9 mouse cellular contexts compared by ENCODE assay signal in the genomic region with DNA sequence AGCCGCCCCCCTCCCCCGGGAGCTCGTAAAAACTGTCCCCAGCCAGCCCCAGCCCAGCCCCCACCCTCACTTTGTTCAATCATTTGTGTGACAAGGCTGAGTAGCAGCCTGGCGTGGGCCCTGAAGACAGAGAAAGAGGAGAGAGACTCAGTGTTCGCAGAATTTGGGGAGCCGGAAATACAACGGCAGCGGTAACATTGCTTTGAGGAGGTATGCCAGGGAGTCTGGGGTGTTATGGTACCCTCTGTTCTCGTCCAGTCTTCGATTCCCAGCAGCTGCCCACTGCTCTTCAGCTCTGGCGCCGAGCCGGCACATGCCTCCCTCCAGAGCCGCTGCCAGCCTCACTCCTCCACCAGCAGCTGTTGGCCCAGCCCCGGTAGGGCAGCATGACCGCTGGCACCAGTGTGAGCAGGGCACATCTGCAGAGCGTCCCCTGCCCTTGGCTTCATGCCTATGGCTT.
DNase-seq lines count a peak whose midpoint lies in the region; ATAC-seq lines count a peak whose summit lies in the region.
"Had no signal": no experiment of that assay in that cellular context is flagged by ENCODE, and none has a peak within 500 bp of the region (broad histone marks: within the 10 kb centered on the region; RNA-seq: fewer than 3 reads in every experiment).

No protein-coding gene starts in this region.

- peak overlapping the region; percentile 14; the same call in 1 of the 2 replicates for H3K4me2 ChIP-seq in forebrain, embryonic 13.5 days
- H3K4me2 ChIP-seq in forebrain, embryonic 11.5 days (ENCODE audit: low read depth, low read length, severe bottlenecking) = no peak overlapping the region
- H3K4me2 ChIP-seq in limb, embryonic 13.5 days (replicated peaks) = peak overlapping the region; percentile 21
- no peak overlapping the region for H3K4me2 ChIP-seq in stomach, embryonic 16.5 days (ENCODE audit: low read depth, low read length)
- H3K4me2 ChIP-seq: lung, embryonic 15.5 days had no signal

- peaks cover 26% of the 10 kb centered on the region for H3K4me1 ChIP-seq in forebrain, embryonic 13.5 days
- no peaks in the 10 kb centered on the region for H3K4me1 ChIP-seq in forebrain, embryonic 11.5 days (replicated peaks; ENCODE audit: control insufficient read depth, insufficient read depth, low read length)
- peaks cover 35% of the 10 kb centered on the region for H3K4me1 ChIP-seq in limb, embryonic 13.5 days
- H3K4me1 ChIP-seq in stomach, embryonic 16.5 days (ENCODE audit: control insufficient read depth, insufficient read depth, low read length) = peaks cover 6% of the 10 kb centered on the region; the same call in 1 of the 2 replicates

- ATAC-seq in forebrain, embryonic 13.5 days = peak; percentile 65
- no peak for ATAC-seq in forebrain, embryonic 11.5 days (replicated peaks; ENCODE audit: low FRiP score)
- ATAC-seq in limb, embryonic 13.5 days (ENCODE audit: low FRiP score, low read depth) = no peak; the same call in 1 of the 2 replicates
- ATAC-seq in stomach, embryonic 16.5 days (ENCODE audit: insufficient read depth, low FRiP score) = peak; percentile 50; the same call in 1 of the 2 replicates
- no peak for ATAC-seq in CD4-positive, CD25-positive, alpha-beta regulatory T cell, adult 4 months

- H3K27ac ChIP-seq in forebrain, embryonic 13.5 days = no peak overlapping the region; the same call in 1 of the 2 replicates
- H3K27ac ChIP-seq in forebrain, embryonic 11.5 days (ENCODE audit: low read depth, low read length) = no peak overlapping the region
- H3K27ac ChIP-seq in limb, embryonic 13.5 days = no peak overlapping the region
- no peak overlapping the region for H3K27ac ChIP-seq in stomach, embryonic 16.5 days (ENCODE audit: low read length)
- H3K27ac ChIP-seq: lung, embryonic 15.5 days had no signal

- DNase-seq in forebrain, embryonic 11.5 days (ENCODE audit: low spot score) = no peak
- peak; percentile 82 for DNase-seq in brain, adult 2 months (ENCODE audit: low read depth, low spot score)
- DNase-seq in gastrocnemius, postnatal 10 days = peak; percentile 77
- peak; percentile 26 for DNase-seq in kidney, postnatal 10 days

- 53% methylated on average over 17 of the region's 17 CpGs for WGBS in forebrain, embryonic 13.5 days
- 79% methylated on average over 17 of the region's 17 CpGs for WGBS in forebrain, embryonic 11.5 days
- 33% methylated on average over 17 of the region's 17 CpGs for WGBS in limb, embryonic 13.5 days
- WGBS in stomach, embryonic 16.5 days = 48% methylated on average over 17 of the region's 17 CpGs

- H3K9ac ChIP-seq in forebrain, embryonic 13.5 days = no peak overlapping the region
- no peak overlapping the region for H3K9ac ChIP-seq in forebrain, embryonic 11.5 days (ENCODE audit: low read length)
- 0 out of 2 replicates have a peak overlapping the region, but pooled peaks have one; percentile 1 for H3K9ac ChIP-seq in limb, embryonic 13.5 days
- H3K9ac ChIP-seq in stomach, embryonic 16.5 days (ENCODE audit: low read length) = no peak overlapping the region
- H3K9ac ChIP-seq: lung, embryonic 15.5 days had no signal

- H3K9me3 ChIP-seq in forebrain, embryonic 13.5 days (replicated peaks) = no peaks in the 10 kb centered on the region
- H3K9me3 ChIP-seq in forebrain, embryonic 11.5 days (ENCODE audit: control insufficient read depth, low read length) = no peaks in the 10 kb centered on the region
- no peaks in the 10 kb centered on the region for H3K9me3 ChIP-seq in limb, embryonic 13.5 days
- H3K9me3 ChIP-seq in stomach, embryonic 16.5 days (replicated peaks; ENCODE audit: control insufficient read depth, low read length) = no peaks in the 10 kb centered on the region
- H3K9me3 ChIP-seq: lung, embryonic 15.5 days had no signal

- H3K27me3 ChIP-seq in forebrain, embryonic 13.5 days = no peaks in the 10 kb centered on the region
- no peaks in the 10 kb centered on the region for H3K27me3 ChIP-seq in forebrain, embryonic 11.5 days (ENCODE audit: control insufficient read depth, insufficient read depth, low read length)
- no peaks in the 10 kb centered on the region for H3K27me3 ChIP-seq in limb, embryonic 13.5 days
- H3K27me3 ChIP-seq in stomach, embryonic 16.5 days (ENCODE audit: control insufficient read depth, insufficient read depth, low read length) = no peaks in the 10 kb centered on the region
- H3K27me3 ChIP-seq: lung, embryonic 15.5 days had no signal

- no peak overlapping the region for H3K4me3 ChIP-seq in forebrain, embryonic 13.5 days
- no peak overlapping the region for H3K4me3 ChIP-seq in forebrain, embryonic 11.5 days (ENCODE audit: low read depth, low read length)
- no peak overlapping the region for H3K4me3 ChIP-seq in limb, embryonic 13.5 days
- no peak overlapping the region for H3K4me3 ChIP-seq in stomach, embryonic 16.5 days (replicated peaks; ENCODE audit: low read length)
- H3K4me3 ChIP-seq: lung, embryonic 15.5 days had no signal

- no peaks in the 10 kb centered on the region for H3K36me3 ChIP-seq in forebrain, embryonic 13.5 days (ENCODE audit: poor library complexity, severe bottlenecking)
- H3K36me3 ChIP-seq in forebrain, embryonic 11.5 days (ENCODE audit: control insufficient read depth, insufficient read depth, low read length) = no peaks in the 10 kb centered on the region
- H3K36me3 ChIP-seq in limb, embryonic 13.5 days = no peaks in the 10 kb centered on the region
- no peaks in the 10 kb centered on the region for H3K36me3 ChIP-seq in stomach, embryonic 16.5 days (ENCODE audit: control insufficient read depth, insufficient read depth, low read length)
- H3K36me3 ChIP-seq: lung, embryonic 15.5 days had no signal

Comparison
In these comparisons a context has a peak if more than half of its experiments do, and no peak if none do; other contexts are left out.
1. ATAC-seq: peak in forebrain, embryonic 13.5 days (single experiment) and stomach, embryonic 16.5 days (single experiment); none in forebrain, embryonic 11.5 days (single experiment), limb, embryonic 13.5 days (single experiment) and CD4-positive, CD25-positive, alpha-beta regulatory T cell, adult 4 months (single experiment).
2. H3K4me2 ChIP-seq: peak in forebrain, embryonic 13.5 days (single experiment) and limb, embryonic 13.5 days (single experiment); none in forebrain, embryonic 11.5 days (single experiment) and stomach, embryonic 16.5 days (single experiment).